Mouse (Mus musculus) brain, embryonic 14.5 days (tissue): ENCODE results near the gene Cog2.

ENCODE experiments used
- CTCF ChIP-seq: fragments of 200-500 bp; IDR thresholded peaks from 2 replicates; pipeline ENCODE4 v1.5.1; 2012; ENCODE audit warnings: inconsistent platforms, mild to moderate bottlenecking, moderate library complexity, borderline replicate concordance; ENCODE audit not compliant: insufficient read depth, insufficient read length; ENCODE audit errors: extremely low read depth
- POLR2A ChIP-seq: fragments of 200-500 bp; IDR thresholded peaks from 2 replicates; pipeline ENCODE4 v1.6.1; 2012; ENCODE audit warnings: mild to moderate bottlenecking, inconsistent platforms, borderline replicate concordance; ENCODE audit not compliant: poor library complexity, insufficient read depth, insufficient read length, severe bottlenecking; ENCODE audit errors: extremely low read depth

DNA sequence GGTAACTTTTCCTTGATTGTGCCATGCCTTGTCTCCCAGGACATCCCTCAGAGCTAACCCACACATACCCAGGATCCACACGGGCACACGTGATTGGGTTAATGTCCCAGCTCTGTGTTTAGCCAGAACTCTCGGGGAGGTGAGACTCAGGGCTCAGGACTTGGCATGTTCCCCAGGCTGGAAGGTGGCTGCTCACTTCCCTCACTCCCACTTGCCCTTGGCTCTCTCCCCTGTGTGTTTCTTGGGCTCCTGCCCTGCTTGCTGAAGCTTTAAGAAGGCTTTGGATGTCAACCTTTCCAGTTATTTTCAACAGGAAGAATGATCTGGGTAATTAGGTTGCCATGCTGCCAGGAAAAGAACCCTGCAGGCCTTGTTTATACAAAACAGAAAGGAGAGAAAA lies 26.2 kb upstream of the Cog2 start:
- TF ChIP-seq POLR2A (no peak), CTCF (no peak)
